Mouse (Mus musculus): Measurements from ENCODE around the gene Dgkg.

Dgkg gene

DNA sequence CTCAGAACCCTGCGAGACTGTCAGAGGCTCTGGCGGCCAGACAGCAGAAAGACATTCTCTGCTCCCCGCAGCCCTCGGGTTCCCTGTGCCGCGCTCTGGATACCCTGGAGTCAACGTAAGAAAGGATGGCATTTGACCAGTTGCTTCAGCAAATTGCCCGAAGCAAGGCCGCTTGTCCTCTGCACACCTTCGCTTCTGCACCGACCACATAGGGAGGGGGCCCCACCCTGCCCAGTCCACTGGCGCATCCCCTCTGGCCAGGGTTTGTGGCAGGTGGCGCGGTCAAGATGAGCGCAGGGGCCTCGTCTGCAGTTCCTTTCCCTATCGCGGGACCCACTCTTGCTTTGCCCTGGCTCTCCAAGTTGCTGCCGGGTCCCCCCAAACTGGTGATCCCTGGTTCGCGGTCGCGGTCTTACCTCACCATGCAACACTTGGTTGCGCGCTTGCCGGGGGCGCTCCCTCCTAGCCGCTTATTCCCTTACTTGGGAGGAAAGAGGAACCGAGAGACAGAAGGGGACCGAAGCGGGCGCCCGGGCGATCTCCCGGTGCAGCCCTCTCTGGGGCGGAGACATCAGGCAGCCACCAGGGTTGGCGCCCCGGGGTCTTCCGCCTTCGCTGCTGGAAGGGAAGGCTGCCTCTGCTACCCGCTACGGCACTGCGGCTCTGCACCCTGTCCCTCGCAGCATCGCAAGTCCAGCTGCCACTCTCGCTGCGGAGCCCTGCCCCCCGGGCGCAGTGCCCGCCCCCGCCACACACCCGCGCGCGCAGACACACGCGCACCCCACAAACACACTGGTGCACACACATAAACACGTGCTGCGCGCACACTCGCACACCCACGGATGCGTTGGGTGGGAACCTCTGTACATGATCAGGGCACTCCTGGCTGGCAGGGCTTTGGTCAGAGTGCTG, at the start of gene Dgkg:
Gene Dgkg (minus strand): TSS at position 689 of the 912 bp plus-strand sequence.
- DNase-seq (ENCODE audit: low spot score in 2 of 2) = peak; percentile 35 to 48

DNA sequence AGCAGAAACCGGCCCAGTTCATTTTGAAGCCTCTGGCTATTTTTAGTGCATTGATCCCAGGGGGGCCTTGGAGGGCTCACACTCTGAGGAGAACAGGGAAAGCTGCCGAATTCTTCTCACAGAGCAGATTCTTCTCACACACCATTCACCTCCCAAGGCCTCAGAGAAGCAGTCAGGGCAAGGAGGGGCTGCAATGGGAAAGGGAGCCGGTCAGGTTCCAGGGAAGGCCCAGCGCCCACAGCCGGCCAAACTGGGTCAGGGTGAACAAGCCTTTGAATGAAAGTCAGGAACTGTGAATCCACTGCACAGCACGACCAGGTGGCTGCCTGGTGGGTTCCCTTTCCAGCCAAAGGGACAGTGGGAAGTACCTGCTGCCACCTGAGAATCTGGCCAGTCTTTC, 47.9 kb upstream of the Dgkg start:
- no peak for DNase-seq (ENCODE audit: low spot score in 2 of 2)

DNA sequence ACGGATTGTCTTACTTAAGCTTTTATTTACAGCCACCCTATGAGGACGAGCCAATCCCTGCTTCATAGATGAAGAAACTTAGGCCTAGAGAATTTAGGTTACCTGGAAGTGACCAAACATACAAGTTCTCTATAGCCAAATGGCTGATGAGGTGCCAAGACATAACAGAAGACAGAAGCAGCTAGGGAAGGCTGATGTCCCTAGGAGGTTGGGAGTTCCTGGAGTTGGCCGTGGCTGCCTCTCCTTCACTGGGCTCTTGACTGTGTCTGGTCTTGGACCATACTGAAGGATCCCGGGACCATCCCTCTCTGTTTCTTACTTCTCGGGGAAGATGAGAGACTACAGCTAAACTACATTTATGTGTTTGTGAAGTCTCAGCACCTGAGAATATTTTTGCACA, 47.1 kb upstream of the Dgkg start:
- no peak for DNase-seq (ENCODE audit: low spot score in 2 of 2)

DNA sequence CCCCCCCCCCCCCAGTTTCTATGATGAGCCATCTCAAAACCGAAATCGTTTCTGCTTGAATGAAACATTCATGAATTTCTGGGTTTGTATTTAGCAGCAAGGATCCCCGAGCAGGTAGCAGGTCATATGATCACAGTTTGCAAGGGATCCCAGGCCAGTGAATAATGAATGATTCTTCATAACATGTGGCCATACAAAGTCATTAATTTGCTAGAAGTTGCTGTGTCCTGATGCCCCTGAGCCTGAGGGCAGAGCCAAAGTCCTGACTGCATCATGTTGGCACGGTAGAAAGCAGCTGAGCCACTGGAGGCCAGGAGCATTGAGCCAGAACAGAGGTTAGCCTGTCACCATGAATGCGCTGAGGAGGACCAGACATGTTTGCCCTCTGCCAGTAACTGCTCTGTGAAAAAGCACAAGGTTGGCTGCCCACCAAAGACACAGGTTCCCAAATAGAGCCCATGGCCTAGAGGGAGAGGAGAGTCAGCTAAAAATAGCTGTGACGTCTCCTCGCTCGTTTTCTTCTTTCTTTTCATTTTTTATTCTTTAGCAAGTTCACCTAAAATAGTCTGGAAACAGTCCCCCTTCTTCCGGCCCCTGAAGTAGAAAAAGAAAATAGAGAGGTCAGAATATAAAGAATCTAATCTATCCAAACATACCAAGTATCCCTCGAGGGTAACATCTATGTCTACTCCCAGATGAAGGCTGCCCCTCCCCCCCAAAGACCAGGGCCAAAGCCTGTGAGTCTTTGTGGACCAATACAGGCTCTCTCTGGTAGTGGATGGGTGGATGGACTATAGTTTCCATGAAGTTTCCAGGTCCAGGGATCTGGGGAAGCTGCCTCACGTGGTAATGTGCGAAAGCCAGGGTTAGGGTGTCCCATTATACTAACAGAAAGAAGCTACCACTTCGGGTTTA, 42.1 kb upstream of the Dgkg start:
- DNase-seq (ENCODE audit: low spot score in 2 of 2) = no peak

DNA sequence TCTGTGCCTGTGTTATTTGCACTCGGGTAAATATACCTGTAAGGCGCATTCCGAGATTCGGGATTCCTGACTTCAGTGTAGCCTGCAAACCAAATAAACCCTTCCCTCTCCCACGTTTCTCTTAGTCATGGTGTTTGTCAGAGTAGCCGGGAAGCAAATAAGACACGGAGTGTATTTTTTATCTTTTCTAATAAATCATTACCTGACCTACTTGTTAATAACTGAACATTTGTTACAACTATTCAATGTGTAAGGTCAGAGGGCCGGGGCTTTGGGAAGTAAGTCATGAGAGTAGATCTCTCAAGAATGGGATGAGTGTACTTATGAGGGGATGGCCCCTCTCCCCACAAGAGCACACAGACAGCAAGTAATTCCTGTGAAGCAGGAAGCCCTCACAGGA, 41.1 kb upstream of the Dgkg start:
- no peak for DNase-seq (ENCODE audit: low spot score in 2 of 2)

DNA sequence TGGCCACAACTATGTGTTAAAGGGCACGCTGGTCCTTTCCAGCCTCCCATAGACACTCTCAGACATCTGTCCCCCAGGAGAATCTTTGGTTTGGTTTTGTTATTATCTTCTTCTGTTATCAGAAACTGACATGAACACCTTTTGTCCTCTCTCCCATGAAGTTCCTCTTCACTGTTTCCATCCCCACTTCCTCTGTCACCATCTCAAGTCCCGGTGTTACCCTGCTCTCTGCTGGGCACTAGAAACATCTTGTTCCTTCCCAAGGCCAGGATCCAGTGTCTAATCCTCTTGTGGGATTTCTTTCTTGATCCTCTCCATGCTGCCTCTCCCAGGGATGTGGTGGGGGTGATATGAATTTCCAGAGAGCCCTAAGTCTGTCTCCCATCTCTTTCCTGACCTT, 32.6 kb upstream of the Dgkg start:
- DNase-seq (ENCODE audit: low spot score in 2 of 2) = no peak

DNA sequence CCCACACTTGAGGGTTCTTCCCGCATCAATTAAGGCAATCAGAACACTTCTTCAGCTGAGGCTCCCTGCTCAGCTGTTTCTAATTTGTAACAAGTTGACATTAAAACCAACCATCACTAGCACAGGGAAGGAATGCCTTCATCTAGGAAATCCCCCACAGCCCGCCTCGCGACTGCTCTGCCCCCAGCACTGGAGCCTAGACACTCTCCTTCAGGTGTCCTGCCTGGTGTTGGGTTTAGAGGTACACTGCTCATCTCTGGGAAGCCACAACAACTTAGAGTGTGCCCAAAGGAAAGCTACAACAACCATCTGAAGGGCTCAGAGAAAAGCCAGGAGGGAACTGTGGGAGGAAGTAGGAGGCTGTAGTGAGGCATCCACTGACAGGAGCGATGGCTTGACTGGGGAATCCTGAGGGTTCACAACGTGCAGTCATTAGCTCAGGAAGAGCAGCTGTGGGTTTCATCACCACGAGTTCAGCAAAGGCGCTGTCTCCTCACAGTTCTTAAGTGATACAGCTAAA, 30.8 kb upstream of the Dgkg start:
- DNase-seq (ENCODE audit: low spot score in 2 of 2) = peak; percentile 25 to 38

DNA sequence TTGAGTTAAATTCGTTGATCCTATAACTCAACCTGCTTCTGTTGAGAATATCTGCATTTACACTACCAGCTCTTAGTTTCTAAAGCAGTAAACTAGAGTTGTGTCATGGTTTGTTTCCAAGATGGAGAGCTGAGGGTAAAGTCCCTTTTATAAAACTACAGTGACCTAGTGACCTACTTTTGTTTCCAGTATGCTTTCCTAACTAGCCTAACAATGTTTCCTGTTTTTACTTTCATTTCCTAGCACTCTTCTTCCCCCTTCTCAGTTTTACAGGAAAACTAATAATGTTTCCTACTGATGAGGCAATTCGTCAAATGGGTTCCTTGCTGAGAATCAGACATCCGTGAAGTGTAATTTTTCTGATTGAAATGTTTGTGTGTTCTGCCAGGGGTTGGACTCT, 26.6 kb upstream of the Dgkg start:
- DNase-seq (ENCODE audit: low spot score in 2 of 2) = no peak

DNA sequence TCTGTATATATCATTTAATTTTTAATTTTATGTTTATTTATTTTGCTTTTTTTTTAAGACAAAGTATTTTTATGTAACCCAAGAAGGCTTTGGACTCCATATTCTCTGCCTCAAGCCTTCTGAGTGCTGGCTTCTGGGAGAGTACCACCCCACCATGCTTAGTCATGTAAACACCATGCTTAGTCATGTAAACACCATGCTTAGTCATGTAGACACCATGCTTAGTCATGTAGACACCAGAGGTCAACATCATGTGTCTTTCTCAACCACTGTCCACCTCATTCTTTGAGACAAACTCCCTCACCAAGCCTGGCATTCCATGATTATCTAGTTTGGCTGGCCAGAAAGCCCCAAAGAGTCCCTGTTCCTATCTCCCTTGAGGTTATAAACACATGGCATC, 25.7 kb upstream of the Dgkg start:
- no peak for DNase-seq (ENCODE audit: low spot score in 2 of 2)

DNA sequence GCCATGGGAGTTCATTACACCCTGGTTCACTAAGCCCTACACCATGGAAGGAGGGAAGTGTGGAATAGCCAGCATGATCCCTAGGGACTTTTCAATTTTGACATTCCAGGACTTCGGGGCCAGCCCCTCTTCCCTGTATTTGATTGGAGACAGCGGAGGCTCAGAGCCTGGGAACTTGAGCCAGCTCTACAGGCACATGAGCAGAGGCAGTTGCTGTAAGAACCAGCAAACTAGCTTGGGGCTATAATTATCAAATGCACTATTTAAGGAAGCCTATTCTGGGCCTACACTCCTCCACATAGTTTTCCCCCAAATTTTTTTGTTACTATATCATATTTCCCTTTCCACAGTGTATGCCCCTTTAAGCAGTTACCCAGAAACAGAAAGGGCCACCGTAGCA, 22.6 kb upstream of the Dgkg start:
- no peak for DNase-seq (ENCODE audit: low spot score in 2 of 2)

DNA sequence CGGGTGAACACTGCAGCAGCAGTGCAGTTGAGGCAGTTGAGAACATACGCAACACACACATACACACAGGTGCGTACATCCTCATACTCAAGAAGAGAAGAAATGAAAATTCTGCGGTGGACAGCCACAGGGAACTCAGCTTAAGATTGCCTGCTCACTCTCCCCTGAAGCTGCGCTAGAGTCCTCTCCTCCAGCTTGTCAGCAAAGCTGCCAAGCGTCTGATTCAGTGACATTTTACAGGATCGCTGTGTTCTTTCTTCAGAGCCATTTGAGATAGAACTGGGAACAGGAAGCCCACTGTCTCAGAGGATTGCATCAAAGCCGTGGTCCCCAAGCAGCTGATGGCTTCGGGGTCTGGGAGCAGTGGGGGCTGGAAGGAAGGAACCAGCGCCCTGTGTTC, 17.6 kb upstream of the Dgkg start:
- no peak for DNase-seq (ENCODE audit: low spot score in 2 of 2)

DNA sequence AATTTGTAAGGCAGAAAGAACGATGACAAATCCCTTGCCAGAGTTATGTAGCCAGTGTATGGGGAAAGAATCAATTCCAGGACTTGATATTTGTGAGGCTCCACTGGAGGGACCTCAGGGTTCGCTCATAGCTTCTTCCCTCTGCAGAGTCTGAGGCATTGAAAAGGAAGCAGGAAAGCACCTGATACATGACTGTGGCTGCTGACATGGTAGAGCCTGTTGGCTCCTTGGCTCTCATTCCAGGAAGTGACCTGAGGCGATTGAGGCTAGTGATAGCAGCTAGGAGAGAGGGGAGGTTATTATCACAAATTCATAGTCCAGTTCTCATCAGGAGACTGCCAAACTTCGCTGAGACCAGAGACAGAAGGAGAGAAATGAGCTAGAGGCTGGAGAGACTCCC, 17.1 kb upstream of the Dgkg start:
- no peak for DNase-seq (ENCODE audit: low spot score in 2 of 2)

DNA sequence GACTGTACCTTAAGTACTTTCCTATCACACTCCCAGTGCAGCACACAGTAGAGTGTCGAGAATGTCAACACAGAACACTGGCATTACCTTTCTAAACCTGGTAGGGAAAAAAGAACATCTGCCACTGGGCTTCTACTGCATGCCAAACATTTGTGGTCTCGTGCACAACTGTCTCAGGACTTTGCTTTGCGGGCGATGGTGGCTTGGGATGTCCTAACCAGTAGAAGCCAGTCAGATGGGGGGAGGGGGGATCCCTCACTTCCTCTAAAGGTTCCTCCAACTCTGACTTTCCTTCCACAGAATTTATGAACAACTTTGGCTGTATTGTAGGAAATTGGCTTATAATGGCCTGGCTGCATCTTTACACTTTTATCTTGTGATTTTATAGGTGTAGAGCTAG, 7.0 kb upstream of the Dgkg start:
- no peak for DNase-seq (ENCODE audit: low spot score in 2 of 2)

DNA sequence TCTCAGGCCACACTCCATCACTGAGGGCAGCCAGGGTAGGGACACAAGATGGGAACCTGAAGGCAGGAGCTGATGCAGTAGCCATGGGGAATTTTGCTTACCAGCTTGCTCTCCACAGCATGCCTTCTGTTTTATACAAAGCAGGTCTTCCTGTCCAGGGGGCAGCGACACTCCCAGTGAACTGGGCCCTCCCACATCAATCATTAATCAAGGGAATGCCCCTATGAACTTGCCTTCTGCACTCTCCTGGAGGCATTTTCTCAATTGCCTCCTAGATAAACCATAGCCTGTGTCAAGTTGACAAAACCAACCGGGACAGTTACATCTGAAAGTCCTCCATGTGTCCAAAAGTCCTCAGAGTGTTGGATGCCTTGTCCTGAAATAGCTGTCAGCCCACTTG, 6.1 kb upstream of the Dgkg start:
- no peak for DNase-seq (ENCODE audit: low spot score in 2 of 2)

DNA sequence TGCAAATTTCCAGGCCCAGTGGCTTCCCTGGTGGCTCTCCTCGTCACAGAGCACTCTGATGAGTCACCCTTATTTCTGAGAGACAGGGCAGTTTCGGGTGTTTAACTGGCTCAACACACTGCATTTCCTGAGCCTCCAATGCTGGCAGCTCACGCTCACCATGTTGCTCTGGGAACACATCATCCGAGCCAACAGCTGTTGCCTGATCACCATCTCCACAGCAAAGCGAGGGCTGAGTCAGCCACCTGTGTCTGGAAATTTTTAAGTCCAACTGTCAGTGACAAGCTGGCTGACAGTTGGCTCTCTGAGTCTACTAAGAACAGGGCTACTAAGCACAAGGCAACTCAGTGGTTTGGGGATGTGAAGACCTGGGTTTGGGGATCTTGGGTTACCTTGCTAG, 4.1 kb upstream of the Dgkg start:
- no peak for DNase-seq (ENCODE audit: low spot score in 2 of 2)

DNA sequence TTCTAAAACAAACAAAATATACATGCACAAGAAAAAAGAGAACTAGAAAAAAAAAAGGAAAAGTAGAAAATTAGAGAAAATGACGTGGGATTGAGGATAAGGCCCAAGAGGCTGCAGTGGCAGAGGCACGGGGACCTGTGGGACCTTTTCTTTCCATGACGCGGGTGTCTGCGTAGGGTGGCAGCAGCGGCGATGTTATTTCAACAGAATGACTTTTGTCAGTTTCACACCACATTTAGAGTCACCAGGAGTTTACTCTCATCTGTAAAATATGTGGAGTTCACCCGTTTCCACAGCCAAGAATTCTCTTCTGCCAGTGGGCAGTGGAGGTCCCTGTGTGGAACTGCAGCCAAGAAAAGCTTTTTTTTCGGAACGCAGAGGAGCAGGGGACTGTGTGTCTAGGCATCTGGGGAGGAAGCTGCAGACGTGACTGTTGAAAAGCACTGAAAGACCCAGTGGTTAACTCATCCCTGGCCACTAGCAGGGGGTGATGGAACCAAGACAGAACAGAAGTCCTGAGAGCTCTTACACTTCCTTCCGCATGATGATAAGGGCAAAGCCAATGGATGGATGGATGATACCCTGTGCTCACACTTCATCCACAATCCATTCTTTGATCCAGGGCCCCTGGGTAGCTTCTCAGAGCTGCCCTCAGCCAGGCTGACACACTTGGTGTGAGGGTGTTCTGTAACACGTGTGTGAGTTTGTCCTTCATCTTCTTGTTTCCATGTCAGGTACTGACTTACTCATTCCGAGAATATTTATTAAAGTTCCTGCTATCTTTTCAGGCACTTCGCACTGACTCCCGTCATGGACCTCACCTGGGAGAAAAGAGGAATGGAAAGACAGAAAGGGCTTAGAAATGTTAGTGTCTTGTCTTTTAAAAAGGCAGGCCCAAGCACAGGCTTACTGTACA, 1.1 kb upstream of the Dgkg start:
- DNase-seq (ENCODE audit: low spot score in 2 of 2) = no peak

DNA sequence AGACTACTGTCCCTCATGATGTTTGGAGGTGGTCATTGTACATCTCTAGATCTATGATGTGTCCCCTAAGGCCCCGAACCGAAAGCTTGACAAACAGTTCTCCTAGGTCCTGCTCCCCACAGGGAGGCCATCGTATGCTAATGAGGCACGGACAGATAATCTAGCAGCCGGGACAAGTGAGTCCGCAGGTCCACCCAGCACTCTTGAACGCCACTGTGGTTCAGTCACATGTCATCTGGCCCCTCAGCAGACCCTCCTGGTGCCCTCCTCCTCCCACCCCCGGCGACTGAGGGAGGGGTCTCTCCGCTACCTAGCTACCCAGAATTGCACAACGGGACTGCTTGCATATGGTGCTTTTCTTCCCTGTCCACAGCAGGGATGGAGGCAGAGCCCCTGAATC, 1.2 kb downstream of the Dgkg start:
- DNase-seq (ENCODE audit: low spot score in 2 of 2) = no peak

DNA sequence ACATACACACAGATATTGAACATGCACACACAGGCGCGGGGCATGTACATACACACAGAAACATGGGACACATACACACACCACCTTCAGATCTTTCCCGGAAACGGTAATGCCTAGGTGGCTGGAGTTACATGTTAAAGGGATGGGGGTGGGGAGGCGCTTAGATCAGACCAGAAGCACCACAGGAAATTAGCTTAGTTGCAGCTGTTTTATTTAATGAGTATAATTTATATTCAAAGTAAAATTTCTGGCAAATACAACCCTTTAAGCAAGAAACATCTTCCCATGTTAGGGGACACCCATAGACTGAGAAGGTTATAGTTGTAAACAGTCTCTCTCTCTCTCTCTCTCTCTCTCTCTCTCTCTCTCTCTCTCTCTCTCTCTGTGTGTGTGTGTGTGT, 1.8 kb downstream of the Dgkg start:
- no peak for DNase-seq (ENCODE audit: low spot score in 2 of 2)

DNA sequence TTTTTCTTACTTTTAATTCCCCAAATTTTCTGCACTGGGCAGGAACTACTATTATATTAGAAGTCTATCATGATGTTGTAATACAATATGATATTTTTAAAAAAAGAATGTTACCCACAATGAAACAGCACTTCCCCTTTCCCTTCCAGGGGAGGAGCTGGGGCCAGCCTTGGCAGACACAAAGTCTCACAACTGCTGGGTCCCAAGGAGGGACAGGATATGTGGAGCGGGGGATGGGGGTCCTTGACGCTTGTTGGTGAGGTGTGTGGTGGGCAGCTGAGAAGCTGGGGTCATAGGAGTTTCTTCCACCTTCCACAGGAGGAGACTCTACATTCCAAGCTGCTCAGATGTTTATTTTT, 2.6 kb downstream of the Dgkg start:
- no peak for DNase-seq (ENCODE audit: low spot score in 2 of 2)

DNA sequence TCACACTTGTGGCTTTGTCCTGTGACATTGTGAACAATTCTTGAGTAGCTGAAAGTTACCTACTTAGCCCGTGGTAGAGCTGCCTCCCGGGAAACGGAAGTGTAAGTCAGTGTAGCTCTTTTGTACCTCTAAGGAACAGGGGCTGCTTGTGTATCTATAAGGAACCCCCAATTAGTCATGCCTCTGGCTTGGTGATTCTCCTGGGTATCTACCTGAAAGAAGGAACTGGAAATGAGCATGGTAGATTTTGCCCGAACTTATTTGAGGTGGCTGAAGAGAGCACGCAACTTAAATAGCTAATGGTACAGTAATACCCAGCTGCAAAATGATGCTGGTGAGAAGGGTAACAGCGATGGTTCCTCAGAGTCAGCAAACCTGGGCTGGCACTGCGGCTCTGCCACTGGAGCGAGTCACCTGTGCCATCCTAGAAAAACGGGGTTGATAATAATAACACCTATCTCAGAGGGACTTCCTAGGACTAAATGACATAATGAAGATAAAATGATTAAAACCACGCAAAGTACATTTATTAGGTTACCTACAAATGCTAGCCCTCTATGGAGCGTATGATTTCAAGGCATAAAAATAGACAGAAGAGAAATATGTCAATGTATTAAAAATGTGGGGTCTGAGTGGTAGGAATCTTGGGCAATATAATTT, 3.1 kb downstream of the Dgkg start:
- no peak for DNase-seq (ENCODE audit: low spot score in 2 of 2)

DNA sequence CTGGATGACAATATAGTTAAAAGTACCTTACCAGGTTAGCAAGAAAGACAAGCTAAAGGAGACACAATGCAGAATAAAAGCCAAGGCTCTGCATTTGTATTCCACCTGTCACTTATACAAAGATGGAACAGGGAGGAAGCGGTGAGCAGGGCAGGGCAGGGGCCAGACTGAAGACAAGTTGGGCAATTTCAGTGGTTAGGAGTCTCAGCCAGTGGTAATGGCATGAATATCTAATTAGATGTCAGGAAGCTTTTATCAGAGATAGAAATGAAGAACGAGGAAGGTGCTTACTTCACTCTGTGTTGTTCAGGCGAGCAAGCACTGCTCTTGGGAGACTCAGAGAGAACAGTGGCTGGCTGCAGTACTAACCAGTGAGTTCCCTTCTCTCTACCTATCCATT, 5.8 kb downstream of the Dgkg start:
- DNase-seq (ENCODE audit: low spot score in 2 of 2) = no peak

Measured in frontal cortex, postnatal 14 days (tissue).